Mouse (Mus musculus): ENCODE measurements around the gene Rfc1. TPM values are rescaled to one million over a fixed set of nuclear protein-coding genes. Genes with fewer than 3 reads are reported as not detected.

Rfc1 gene
- polyA plus RNA-seq, 2 experiments, result 19.0 to 36.4 TPM

DNA sequence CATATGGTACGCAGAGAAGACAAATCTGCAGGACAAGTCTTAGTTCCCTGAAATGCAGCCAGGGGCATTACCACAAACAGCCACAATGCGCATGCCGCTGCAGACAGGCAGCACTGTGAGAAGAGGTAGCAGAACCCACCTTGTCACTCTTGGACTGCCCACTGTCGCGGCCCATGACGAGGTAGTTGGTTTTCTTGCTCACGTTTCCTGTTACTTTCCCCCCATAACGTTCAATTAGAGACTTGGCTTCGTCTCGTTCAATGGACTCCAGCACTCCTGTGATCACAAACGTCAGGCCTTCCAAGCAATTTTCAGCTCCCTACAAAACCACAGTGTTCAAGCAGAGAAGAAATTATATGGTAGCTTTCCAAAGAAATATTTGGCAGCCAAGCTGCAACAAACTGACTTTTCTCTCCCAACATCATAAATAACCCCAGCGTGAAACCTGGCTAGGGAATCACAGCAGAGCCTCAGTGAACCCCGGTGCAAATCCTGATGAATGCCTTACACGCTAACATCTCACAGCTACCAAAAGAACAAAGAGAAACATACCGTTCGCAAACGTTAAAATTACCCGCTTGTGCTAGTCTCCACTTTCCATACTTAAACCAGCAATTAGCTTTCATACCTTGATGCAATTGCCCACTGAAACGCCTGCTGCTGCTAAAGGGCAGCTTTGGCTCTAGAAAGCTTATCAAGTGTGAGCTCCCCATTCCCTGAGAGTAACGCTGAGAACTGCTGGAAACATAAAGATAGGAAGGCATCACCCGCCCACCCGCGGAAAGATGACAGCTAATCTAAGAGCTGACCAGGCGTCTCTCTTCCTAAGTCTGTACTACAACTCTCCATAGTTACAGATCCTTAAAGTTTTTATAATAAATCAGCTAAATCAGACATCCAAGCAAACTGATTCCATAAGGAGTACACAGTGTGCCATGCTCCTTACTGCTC is 47.4 kb downstream of the Rfc1 start:
- H3K27me3 ChIP-seq (ENCODE audit: control insufficient read depth, insufficient read depth, low read length), result no peaks in the 10 kb centered on the region
- H3K36me3 ChIP-seq (replicated peaks; ENCODE audit: control insufficient read depth, insufficient read depth, low read depth), result peaks cover 56% of the 10 kb centered on the region
- H3K9ac ChIP-seq (replicated peaks), result no peak overlapping the region
- peaks cover 2 to 18% of the 10 kb centered on the region in 2 experiments; a peak in 3 of 4 replicates for H3K4me1 ChIP-seq (replicated peaks; ENCODE audit: control insufficient read depth in 2 of 2, insufficient read depth in 2 of 2, low read length in 1 of 2)
- no peak overlapping the region for H3K4me2 ChIP-seq (ENCODE audit: low read depth)
- TF ChIP-seq EP300 (IDR thresholded peaks at IDR 0.05; ENCODE audit: low read depth) (no peak), CTCF (IDR thresholded peaks at IDR 0.05; ENCODE audit: low read depth) (no peak)
- 72% methylated on average over 24 of the region's 24 CpGs for WGBS (ENCODE audit: insufficient replicate concordance)
- ATAC-seq (ENCODE audit: insufficient read depth) (peak; percentile 55; the same call in 1 of the 2 replicates), DNase-seq (ENCODE audit: low read depth in 3 of 3, low spot score in 3 of 3) (peak in 2 of 3 experiments; percentile 27 to 37)
- no peaks in the 10 kb centered on the region for H3K9me3 ChIP-seq (ENCODE audit: control insufficient read depth, low read length)
- no peak overlapping the region for H3K27ac ChIP-seq
- H3K4me3 ChIP-seq (ENCODE audit: insufficient read depth in 1 of 2, low read depth in 2 of 2, low read length in 2 of 2), result no peak overlapping the region

DNA sequence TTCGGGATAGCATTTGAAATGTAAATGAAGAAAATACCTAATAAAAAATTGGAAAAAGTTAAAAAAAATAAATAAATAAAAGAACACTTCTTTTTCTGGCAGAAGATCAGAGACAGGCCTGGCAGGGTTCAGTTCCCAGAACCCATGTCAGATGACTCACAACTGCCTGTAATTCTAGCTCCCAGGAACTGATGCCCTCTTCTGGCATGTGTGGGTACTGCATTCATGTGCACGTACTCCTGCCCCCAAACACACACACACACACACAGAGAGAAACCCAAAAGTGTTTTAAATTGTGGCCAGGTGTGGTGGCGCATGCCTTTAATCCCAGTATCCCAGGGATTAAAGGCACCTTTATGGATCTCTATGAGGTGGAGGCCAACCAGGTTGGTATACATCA is 51.3 kb downstream of the Rfc1 start:
- Histone ChIP-seq H3K36me3 (replicated peaks; ENCODE audit: control insufficient read depth, insufficient read depth, low read depth) (peaks cover 45% of the 10 kb centered on the region), H3K9me3 (ENCODE audit: control insufficient read depth, low read length) (no peaks in the 10 kb centered on the region), H3K27me3 (ENCODE audit: control insufficient read depth, insufficient read depth, low read length) (no peaks in the 10 kb centered on the region), H3K4me1 (replicated peaks; ENCODE audit: control insufficient read depth in 2 of 2, insufficient read depth in 2 of 2, low read length in 1 of 2) (peaks cover 2 to 11% of the 10 kb centered on the region in 2 experiments; a peak in 3 of 4 replicates), H3K4me2 (ENCODE audit: low read depth) (no peak overlapping the region), H3K4me3 (ENCODE audit: insufficient read depth in 1 of 2, low read depth in 2 of 2, low read length in 2 of 2) (no peak overlapping the region), H3K27ac (no peak overlapping the region), H3K9ac (replicated peaks) (no peak overlapping the region)
- ATAC-seq (ENCODE audit: insufficient read depth), result no peak
- 89% methylated on average over 3 of the region's 3 CpGs for WGBS (ENCODE audit: insufficient replicate concordance)
- DNase-seq (ENCODE audit: low read depth in 3 of 3, low spot score in 3 of 3), result no peak
- TF ChIP-seq EP300 (IDR thresholded peaks at IDR 0.05; ENCODE audit: low read depth) (no peak), CTCF (IDR thresholded peaks at IDR 0.05; ENCODE audit: low read depth) (peak; percentile 77)

DNA sequence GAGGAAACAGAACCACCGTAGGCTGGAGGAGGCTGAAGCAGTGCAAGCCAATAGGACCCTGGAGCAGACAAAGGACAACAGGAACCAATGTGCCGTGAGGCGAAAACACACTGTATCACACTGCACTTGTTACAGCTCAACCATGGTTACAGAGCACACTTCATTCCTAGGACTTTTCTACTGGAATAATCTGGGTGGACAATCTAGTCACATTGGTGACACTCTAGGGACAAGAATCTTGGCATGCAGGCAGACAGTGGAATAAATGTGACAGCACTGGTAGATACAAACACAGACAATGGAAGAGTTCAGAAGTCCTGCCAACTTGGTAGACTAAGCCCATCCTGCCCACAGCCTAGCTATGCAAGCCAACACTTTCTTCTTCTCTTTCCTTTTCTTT is 54.3 kb downstream of the Rfc1 start:
- DNase-seq (ENCODE audit: low read depth in 3 of 3, low spot score in 3 of 3) (no peak), ATAC-seq (ENCODE audit: insufficient read depth) (no peak)
- TF ChIP-seq CTCF (IDR thresholded peaks at IDR 0.05; ENCODE audit: low read depth) (no peak), EP300 (IDR thresholded peaks at IDR 0.05; ENCODE audit: low read depth) (no peak)
- no peak overlapping the region for H3K4me2 ChIP-seq (ENCODE audit: low read depth)
- H3K9me3 ChIP-seq (ENCODE audit: control insufficient read depth, low read length), result no peaks in the 10 kb centered on the region
- H3K9ac ChIP-seq (replicated peaks), result no peak overlapping the region
- H3K27me3 ChIP-seq (ENCODE audit: control insufficient read depth, insufficient read depth, low read length), result no peaks in the 10 kb centered on the region
- H3K4me3 ChIP-seq (ENCODE audit: insufficient read depth in 1 of 2, low read depth in 2 of 2, low read length in 2 of 2), result no peak overlapping the region
- no peak overlapping the region for H3K27ac ChIP-seq
- peaks cover 47% of the 10 kb centered on the region for H3K36me3 ChIP-seq (replicated peaks; ENCODE audit: control insufficient read depth, insufficient read depth, low read depth)
- no peaks in the 10 kb centered on the region for H3K4me1 ChIP-seq (replicated peaks; ENCODE audit: control insufficient read depth in 2 of 2, insufficient read depth in 2 of 2, low read length in 1 of 2)
- WGBS (ENCODE audit: insufficient replicate concordance), result 85% methylated on average over 3 of the region's 3 CpGs

DNA sequence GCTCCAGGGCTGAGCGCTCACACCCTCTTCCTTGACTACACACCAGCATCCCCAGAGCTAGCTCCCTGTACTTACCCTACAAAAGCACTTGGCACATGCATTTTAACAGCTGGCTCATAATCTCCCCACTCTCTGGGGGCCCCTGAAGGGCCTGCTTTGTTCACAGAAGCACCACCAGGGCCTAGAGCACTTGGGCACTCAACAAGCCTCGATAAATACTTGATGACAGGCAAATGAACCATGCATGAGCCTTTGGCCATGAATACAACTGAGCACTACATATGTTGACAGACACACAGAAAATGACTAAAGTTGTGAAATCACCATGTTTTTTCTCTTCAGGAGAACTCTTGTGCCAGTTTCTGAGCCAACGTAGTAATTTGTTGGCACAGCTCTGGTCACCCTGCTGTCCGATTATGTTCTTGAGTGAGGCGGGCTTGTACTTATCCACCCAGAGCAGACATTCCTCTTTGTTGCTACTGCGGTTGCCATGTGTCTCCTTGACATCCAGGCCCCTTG is 56.3 kb downstream of the Rfc1 start:
- no peak for DNase-seq (ENCODE audit: low read depth in 3 of 3, low spot score in 3 of 3)
- Histone ChIP-seq H3K4me2 (ENCODE audit: low read depth) (no peak overlapping the region), H3K9ac (replicated peaks) (no peak overlapping the region), H3K27me3 (ENCODE audit: control insufficient read depth, insufficient read depth, low read length) (no peaks in the 10 kb centered on the region), H3K4me3 (ENCODE audit: insufficient read depth in 1 of 2, low read depth in 2 of 2, low read length in 2 of 2) (no peak overlapping the region), H3K4me1 (replicated peaks; ENCODE audit: control insufficient read depth in 2 of 2, insufficient read depth in 2 of 2, low read length in 1 of 2) (no peaks in the 10 kb centered on the region), H3K36me3 (replicated peaks; ENCODE audit: control insufficient read depth, insufficient read depth, low read depth) (peaks cover 43% of the 10 kb centered on the region), H3K27ac (no peak overlapping the region), H3K9me3 (ENCODE audit: control insufficient read depth, low read length) (no peaks in the 10 kb centered on the region)
- no peak for TF ChIP-seq CTCF (IDR thresholded peaks at IDR 0.05; ENCODE audit: low read depth)
- TF ChIP-seq EP300 (IDR thresholded peaks at IDR 0.05; ENCODE audit: low read depth), result no peak
- ATAC-seq (ENCODE audit: insufficient read depth), result no peak
- 86% methylated on average over 6 of the region's 6 CpGs for WGBS (ENCODE audit: insufficient replicate concordance)

DNA sequence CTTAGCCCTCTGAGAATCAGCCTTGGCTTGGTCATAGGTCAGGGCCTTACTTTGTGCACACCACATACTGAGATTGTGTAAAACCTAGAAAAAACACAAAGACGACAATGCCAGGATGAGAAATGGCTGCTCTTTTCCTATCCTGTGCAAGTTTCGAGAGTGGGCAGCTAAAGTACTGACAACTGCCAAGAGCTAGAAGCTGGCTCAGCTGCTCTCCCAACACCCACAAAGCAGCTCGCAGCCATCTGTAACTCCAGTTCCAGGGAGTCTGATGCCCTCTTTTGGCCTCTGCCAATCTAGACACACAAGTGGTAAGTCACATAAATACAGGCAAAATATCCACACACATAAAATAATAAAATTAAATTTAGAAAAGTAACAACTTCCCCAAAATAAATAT is 61.5 kb downstream of the Rfc1 start:
- Histone ChIP-seq H3K4me2 (ENCODE audit: low read depth) (no peak overlapping the region), H3K4me3 (ENCODE audit: insufficient read depth in 1 of 2, low read depth in 2 of 2, low read length in 2 of 2) (no peak overlapping the region), H3K36me3 (replicated peaks; ENCODE audit: control insufficient read depth, insufficient read depth, low read depth) (peaks cover 53% of the 10 kb centered on the region), H3K9me3 (ENCODE audit: control insufficient read depth, low read length) (no peaks in the 10 kb centered on the region), H3K27me3 (ENCODE audit: control insufficient read depth, insufficient read depth, low read length) (no peaks in the 10 kb centered on the region), H3K4me1 (replicated peaks; ENCODE audit: control insufficient read depth in 2 of 2, insufficient read depth in 2 of 2, low read length in 1 of 2) (no peaks in the 10 kb centered on the region), H3K9ac (replicated peaks) (no peak overlapping the region), H3K27ac (no peak overlapping the region)
- WGBS (ENCODE audit: insufficient replicate concordance), result 74% methylated on average over 3 of the region's 3 CpGs
- DNase-seq (ENCODE audit: low read depth in 3 of 3, low spot score in 3 of 3), result no peak
- TF ChIP-seq EP300 (IDR thresholded peaks at IDR 0.05; ENCODE audit: low read depth), result no peak
- no peak for TF ChIP-seq CTCF (IDR thresholded peaks at IDR 0.05; ENCODE audit: low read depth)
- no peak for ATAC-seq (ENCODE audit: insufficient read depth)
